Mouse (Mus musculus): ENCODE data around the gene Lig4.

DNA sequence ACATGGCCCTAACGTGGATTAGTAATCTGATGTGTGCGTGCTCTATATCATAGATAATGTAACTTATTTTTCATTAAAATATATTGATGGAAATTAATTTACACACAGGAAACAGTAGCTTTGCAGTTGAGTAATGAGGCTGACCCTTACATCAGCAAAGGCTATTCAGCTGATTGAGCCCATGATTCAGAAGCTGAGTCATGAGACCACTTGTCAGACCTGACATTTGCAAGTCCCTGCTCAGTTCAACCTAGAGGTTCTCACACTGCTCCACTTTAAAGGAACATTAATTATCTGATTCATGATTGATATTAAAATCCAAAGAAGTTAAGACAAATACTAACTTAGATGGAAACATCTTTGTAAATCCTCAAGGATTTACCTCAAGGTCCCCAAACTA is 17.6 kb downstream of the Lig4 start:
- TF ChIP-seq CTCF (IDR thresholded peaks at IDR 0.05; ENCODE audit: low read depth) (no peak), EP300 (optimal IDR thresholded peaks at IDR 0.05) (no peak)

Data from stomach, postnatal 0 days (tissue).